Mouse (Mus musculus): ENCODE data around the gene Pank3. TPM values are rescaled to one million over a fixed set of nuclear protein-coding genes. Genes with fewer than 3 reads are reported as not detected.

Gene Pank3
- total and polyA plus RNA-seq, 3 experiments = 2.9 to 73.0 (median 32.6) TPM

GRCm38 (mm10) chr11:35798495-35798820 is 29.2 kb downstream of the Pank3 start:
- ATAC-seq (ENCODE audit: extremely low read depth, insufficient number of reproducible peaks, low FRiP score, poor library complexity, severe bottlenecking) (no peak), DNase-seq (ENCODE audit: low spot score) (no peak)
- peaks cover 14% of the 10 kb centered on the region for H3K9me3 ChIP-seq (replicated peaks)
- H3K27me3 ChIP-seq (ENCODE audit: insufficient read depth, low read length) = peaks cover 8% of the 10 kb centered on the region
- TF ChIP-seq POLR2AphosphoS5 (IDR thresholded peaks at IDR 0.05; ENCODE audit: insufficient replicate concordance, low read depth, low read length) = no peak
- TF ChIP-seq GATA1 (IDR thresholded peaks at IDR 0.05; ENCODE audit: borderline replicate concordance, low read length) = no peak
- no peak for TF ChIP-seq GATA2 (IDR thresholded peaks at IDR 0.05; ENCODE audit: borderline replicate concordance, low read depth, low read length)
- TF ChIP-seq CTCF (IDR thresholded peaks at IDR 0.05; ENCODE audit: low read depth, low read length) = no peak
- no peak for TF ChIP-seq TAL1 (conservative IDR thresholded peaks at IDR 0.05; ENCODE audit: low read depth, low read length)
- no peaks in the 10 kb centered on the region for H3K36me3 ChIP-seq (replicated peaks)
- no peaks in the 10 kb centered on the region for H3K4me1 ChIP-seq (ENCODE audit: insufficient read depth, low read depth, low read length)
- H3K4me3 ChIP-seq (ENCODE audit: low read depth, low read length) = no peak overlapping the region

- H3K36me3 ChIP-seq (replicated peaks) = no peaks in the 10 kb centered on the region
- no peak for ATAC-seq (ENCODE audit: extremely low read depth, insufficient number of reproducible peaks, low FRiP score, poor library complexity, severe bottlenecking)
- peaks cover 14% of the 10 kb centered on the region for H3K9me3 ChIP-seq (replicated peaks)
- no peaks in the 10 kb centered on the region for H3K4me1 ChIP-seq (ENCODE audit: insufficient read depth, low read depth, low read length)
- H3K27me3 ChIP-seq (ENCODE audit: insufficient read depth, low read length) = peaks cover 8% of the 10 kb centered on the region
- H3K4me3 ChIP-seq (ENCODE audit: low read depth, low read length) = peak within 1 kb of the TSS; percentile 3; the same call in 1 of the 2 replicates
- DNase-seq (ENCODE audit: low spot score) = no peak
- no peak for TF ChIP-seq TAL1 (conservative IDR thresholded peaks at IDR 0.05; ENCODE audit: low read depth, low read length)
- no peak for TF ChIP-seq GATA1 (IDR thresholded peaks at IDR 0.05; ENCODE audit: borderline replicate concordance, low read length)
- TF ChIP-seq GATA2 (IDR thresholded peaks at IDR 0.05; ENCODE audit: borderline replicate concordance, low read depth, low read length) = no peak
- TF ChIP-seq CTCF (IDR thresholded peaks at IDR 0.05; ENCODE audit: low read depth, low read length) = no peak
- TF ChIP-seq POLR2AphosphoS5 (IDR thresholded peaks at IDR 0.05; ENCODE audit: insufficient replicate concordance, low read depth, low read length) = no peak
These were observed 29.6 kb downstream of the Pank3 start, which contains the start of gene Fbll1 for GRCm38 (mm10) chr11:35798874-35799273. Fbll1 (minus strand) TSS chr11:35798884.

- no peak for DNase-seq (ENCODE audit: low spot score)
- Histone ChIP-seq H3K4me3 (ENCODE audit: low read depth, low read length) (no peak overlapping the region), H3K4me1 (ENCODE audit: insufficient read depth, low read depth, low read length) (no peaks in the 10 kb centered on the region), H3K27me3 (ENCODE audit: insufficient read depth, low read length) (peaks cover 8% of the 10 kb centered on the region), H3K36me3 (replicated peaks) (peaks cover 12% of the 10 kb centered on the region), H3K9me3 (replicated peaks) (peaks cover 14% of the 10 kb centered on the region)
- ATAC-seq (ENCODE audit: extremely low read depth, insufficient number of reproducible peaks, low FRiP score, poor library complexity, severe bottlenecking) = no peak
- TF ChIP-seq CTCF (IDR thresholded peaks at IDR 0.05; ENCODE audit: low read depth, low read length) = no peak
- TF ChIP-seq POLR2AphosphoS5 (IDR thresholded peaks at IDR 0.05; ENCODE audit: insufficient replicate concordance, low read depth, low read length) = no peak
- no peak for TF ChIP-seq GATA2 (IDR thresholded peaks at IDR 0.05; ENCODE audit: borderline replicate concordance, low read depth, low read length)
- no peak for TF ChIP-seq GATA1 (IDR thresholded peaks at IDR 0.05; ENCODE audit: borderline replicate concordance, low read length)
- TF ChIP-seq TAL1 (conservative IDR thresholded peaks at IDR 0.05; ENCODE audit: low read depth, low read length) = no peak
These were observed 32.0 kb downstream of the Pank3 start for GRCm38 (mm10) chr11:35801332-35801731.

DNA sequence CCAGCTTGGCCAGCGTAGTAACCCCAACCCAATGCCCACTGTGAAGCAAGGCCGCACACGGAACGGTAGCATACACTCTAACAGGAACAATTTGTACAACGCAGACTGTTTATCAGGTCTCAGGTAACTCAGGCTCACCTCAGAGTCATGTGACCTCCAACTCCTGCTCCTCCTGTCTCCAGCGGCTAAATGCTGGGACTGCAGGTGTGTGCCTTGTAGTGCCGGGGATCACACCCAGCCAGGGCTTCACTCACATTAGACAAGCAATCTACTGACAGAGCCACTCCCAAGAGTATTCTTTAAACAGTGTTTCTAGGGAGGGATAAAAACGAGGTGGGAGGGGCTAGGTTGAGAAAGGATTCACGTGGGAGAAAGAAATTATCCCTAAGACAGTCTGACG is 42.2 kb downstream of the Pank3 start:
- no peak for ATAC-seq (ENCODE audit: extremely low read depth, insufficient number of reproducible peaks, low FRiP score, poor library complexity, severe bottlenecking)

DNA sequence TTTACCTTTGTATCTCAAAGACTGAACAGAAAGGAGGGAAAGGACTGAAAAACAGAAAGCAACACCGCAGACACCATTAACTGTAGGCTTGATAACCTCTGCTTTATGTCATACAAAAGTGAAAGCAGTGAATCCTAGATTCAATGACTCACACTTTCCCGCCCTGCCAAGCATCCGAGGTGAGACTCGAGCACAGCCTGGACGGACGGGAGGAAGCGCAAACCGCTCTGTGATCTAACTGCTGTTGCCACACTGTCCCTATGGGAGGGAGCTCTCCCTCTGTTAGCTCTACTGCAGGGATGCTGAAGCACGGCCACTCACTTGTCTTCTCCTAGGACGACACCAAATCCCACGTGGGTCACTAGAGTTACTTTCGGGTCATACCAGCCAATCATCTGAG is 47.0 kb downstream of the Pank3 start:
- H3K4me3 ChIP-seq (ENCODE audit: low read depth, low read length) = no peak overlapping the region
- no peaks in the 10 kb centered on the region for H3K4me1 ChIP-seq (ENCODE audit: insufficient read depth, low read depth, low read length)
- H3K36me3 ChIP-seq (replicated peaks) = peaks cover 98% of the 10 kb centered on the region
- DNase-seq (ENCODE audit: low spot score) = no peak
- ATAC-seq (ENCODE audit: extremely low read depth, insufficient number of reproducible peaks, low FRiP score, poor library complexity, severe bottlenecking) = no peak
- H3K9me3 ChIP-seq (replicated peaks) = no peaks in the 10 kb centered on the region
- TF ChIP-seq GATA2 (IDR thresholded peaks at IDR 0.05; ENCODE audit: borderline replicate concordance, low read depth, low read length) = no peak
- TF ChIP-seq TAL1 (conservative IDR thresholded peaks at IDR 0.05; ENCODE audit: low read depth, low read length) = no peak
- no peak for TF ChIP-seq POLR2AphosphoS5 (IDR thresholded peaks at IDR 0.05; ENCODE audit: insufficient replicate concordance, low read depth, low read length)
- TF ChIP-seq CTCF (IDR thresholded peaks at IDR 0.05; ENCODE audit: low read depth, low read length) = no peak
- TF ChIP-seq GATA1 (IDR thresholded peaks at IDR 0.05; ENCODE audit: borderline replicate concordance, low read length) = no peak
- no peaks in the 10 kb centered on the region for H3K27me3 ChIP-seq (ENCODE audit: insufficient read depth, low read length)

More for the DNA sequence above, 42.2 kb downstream of the Pank3 start:
- Histone ChIP-seq H3K9me3 (replicated peaks) (no peaks in the 10 kb centered on the region), H3K36me3 (replicated peaks) (peaks cover 99% of the 10 kb centered on the region), H3K4me1 (ENCODE audit: insufficient read depth, low read depth, low read length) (no peaks in the 10 kb centered on the region), H3K27me3 (ENCODE audit: insufficient read depth, low read length) (no peaks in the 10 kb centered on the region), H3K4me3 (ENCODE audit: low read depth, low read length) (no peak overlapping the region)
- no peak for TF ChIP-seq CTCF (IDR thresholded peaks at IDR 0.05; ENCODE audit: low read depth, low read length)
- no peak for TF ChIP-seq GATA2 (IDR thresholded peaks at IDR 0.05; ENCODE audit: borderline replicate concordance, low read depth, low read length)
- TF ChIP-seq GATA1 (IDR thresholded peaks at IDR 0.05; ENCODE audit: borderline replicate concordance, low read length) = no peak
- no peak for TF ChIP-seq POLR2AphosphoS5 (IDR thresholded peaks at IDR 0.05; ENCODE audit: insufficient replicate concordance, low read depth, low read length)
- no peak for TF ChIP-seq TAL1 (conservative IDR thresholded peaks at IDR 0.05; ENCODE audit: low read depth, low read length)
- DNase-seq (ENCODE audit: low spot score) = no peak

GRCm38 (mm10) chr11:35827714-35828113 is 58.4 kb downstream of the Pank3 start:
- Histone ChIP-seq H3K36me3 (replicated peaks) (peaks cover 95% of the 10 kb centered on the region), H3K4me1 (ENCODE audit: insufficient read depth, low read depth, low read length) (peaks cover 28% of the 10 kb centered on the region), H3K27me3 (ENCODE audit: insufficient read depth, low read length) (no peaks in the 10 kb centered on the region), H3K9me3 (replicated peaks) (no peaks in the 10 kb centered on the region), H3K4me3 (ENCODE audit: low read depth, low read length) (no peak overlapping the region)
- TF ChIP-seq TAL1 (conservative IDR thresholded peaks at IDR 0.05; ENCODE audit: low read depth, low read length) (no peak), GATA2 (IDR thresholded peaks at IDR 0.05; ENCODE audit: borderline replicate concordance, low read depth, low read length) (no peak), POLR2AphosphoS5 (IDR thresholded peaks at IDR 0.05; ENCODE audit: insufficient replicate concordance, low read depth, low read length) (no peak), CTCF (IDR thresholded peaks at IDR 0.05; ENCODE audit: low read depth, low read length) (no peak)
- no peak for DNase-seq (ENCODE audit: low spot score)
- no peak for ATAC-seq (ENCODE audit: extremely low read depth, insufficient number of reproducible peaks, low FRiP score, poor library complexity, severe bottlenecking)
